13 mouse cellular contexts compared by ENCODE assay signal in the genomic region with DNA sequence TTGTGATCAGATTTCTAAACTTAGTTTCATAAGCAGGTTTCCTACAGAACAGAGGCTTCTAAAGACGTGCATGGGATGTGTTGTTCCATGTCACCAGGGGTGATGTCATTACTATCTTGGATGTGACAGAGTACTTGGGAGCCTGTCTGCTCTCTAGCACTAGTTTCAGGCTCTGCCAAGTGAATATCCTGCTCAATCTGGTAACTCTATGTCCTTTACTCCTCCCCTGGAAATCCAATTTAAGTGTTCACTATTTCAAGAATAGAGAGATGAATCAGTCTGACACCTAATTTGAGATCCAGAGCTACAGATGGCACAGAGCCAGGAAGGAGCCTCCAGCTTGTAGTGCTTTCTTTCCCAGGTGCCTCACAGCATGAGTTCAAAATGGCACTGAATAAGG. TPM values are rescaled to one million over a fixed set of nuclear protein-coding genes. Genes with fewer than 3 reads are reported as not detected.
DNase-seq lines count a peak whose midpoint lies in the region; ATAC-seq lines count a peak whose summit lies in the region.
"Had no signal": no experiment of that assay in that cellular context is flagged by ENCODE, and none has a peak within 500 bp of the region (broad histone marks: within the 10 kb centered on the region; RNA-seq: fewer than 3 reads in every experiment).

No protein-coding gene starts in this region.

- intact Hi-C loops in left cerebral cortex, postnatal 25 days (cut with DNase I), result no loop called here

- H3K9me3 ChIP-seq in kidney, embryonic 14.5 days (ENCODE audit: control insufficient read depth, low read length), result no peaks in the 10 kb centered on the region
- H3K9me3 ChIP-seq: forebrain, embryonic 10.5 days; liver, embryonic 12.5 days; midbrain, embryonic 10.5 days had no signal

- no peak overlapping the region for H3K4me2 ChIP-seq in kidney, embryonic 14.5 days (replicated peaks; ENCODE audit: low read depth, low read length)
- H3K4me2 ChIP-seq: liver, embryonic 12.5 days had no signal

- H3K36me3 ChIP-seq in kidney, embryonic 14.5 days (ENCODE audit: control insufficient read depth, insufficient read depth, low read length), result peaks cover 48% of the 10 kb centered on the region

- DNase-seq in frontal cortex, postnatal 10 days (ENCODE audit: low spot score in 2 of 2), result no peak
- DNase-seq in cerebellum, adult 18-20 months, result peak; percentile 61 to 62
- DNase-seq in gastrocnemius, postnatal 10 days, result peak; percentile 16
- peak; percentile 55 to 72 for DNase-seq in left cerebral cortex, postnatal 25 days (ENCODE audit: low spot score in 2 of 2)
- no peak for DNase-seq in layer of hippocampus, adult 9-10 months (ENCODE audit: low spot score)
- no peak for DNase-seq in embryo, embryonic 10.5 days (ENCODE audit: low spot score)
- DNase-seq: B cell, adult 2 months; kidney, postnatal 10 days had no signal

- H3K4me1 ChIP-seq in kidney, embryonic 14.5 days (ENCODE audit: control insufficient read depth, insufficient read depth, low read length), result no peaks in the 10 kb centered on the region
- H3K4me1 ChIP-seq: forebrain, embryonic 10.5 days; midbrain, embryonic 10.5 days had no signal

- no peak overlapping the region for H3K9ac ChIP-seq in kidney, embryonic 14.5 days (ENCODE audit: low read depth, low read length)
- H3K9ac ChIP-seq: liver, embryonic 12.5 days had no signal

- H3K4me3 ChIP-seq in kidney, embryonic 14.5 days (ENCODE audit: low read length), result no peak overlapping the region
- H3K4me3 ChIP-seq: forebrain, embryonic 10.5 days; liver, embryonic 12.5 days; midbrain, embryonic 10.5 days had no signal

- no peak overlapping the region for H3K27ac ChIP-seq in kidney, embryonic 14.5 days (ENCODE audit: low read depth, low read length)
- H3K27ac ChIP-seq: forebrain, embryonic 10.5 days; liver, embryonic 12.5 days; midbrain, embryonic 10.5 days had no signal

- peak; percentile 58; the same call in 1 of the 2 replicates for ATAC-seq in frontal cortex, adult (ENCODE audit: low TSS enrichment)
- no peak for ATAC-seq in kidney, embryonic 14.5 days (ENCODE audit: low FRiP score, low TSS enrichment)
- ATAC-seq: liver, embryonic 12.5 days had no signal

- WGBS in kidney, embryonic 14.5 days, result 94% methylated on average over 1 of the region's 1 CpGs

- H3K27me3 ChIP-seq in kidney, embryonic 14.5 days (ENCODE audit: control insufficient read depth, insufficient read depth, low read length), result no peaks in the 10 kb centered on the region
- H3K27me3 ChIP-seq: liver, embryonic 12.5 days had no signal

RNA-seq across cellular contexts. Expression of gene Kctd5, which starts 35.6 kb away (rescaled TPM):
- 10 to 100 TPM; 16.9 to 18.2 TPM for total RNA-seq in gastrocnemius, postnatal 10 days (2021)
- total RNA-seq in left cerebral cortex, postnatal 25 days (2021), result 10 to 100 TPM; 25.7 to 27.0 TPM
- 46.2 and 65.1 TPM in 2 replicates for polyA plus RNA-seq in kidney, embryonic 14.5 days (2014; fragmentation: Nextera tagmentation; extraction: Ambion mirVana)

RNA-seq across cellular contexts. Expression of gene Pdpk1, which starts 41.8 kb away (rescaled TPM):
- total RNA-seq in gastrocnemius, postnatal 10 days (2021), result 10 to 100 TPM; 44.2 to 47.0 TPM
- 100 to 1,000 TPM; 109 to 112 TPM for total RNA-seq in left cerebral cortex, postnatal 25 days (2021)
- 29.3 and 44.0 TPM in 2 replicates for polyA plus RNA-seq in kidney, embryonic 14.5 days (2014; fragmentation: Nextera tagmentation; extraction: Ambion mirVana)

RNA-seq across cellular contexts. Expression of gene Amdhd2, which starts 54.7 kb away (rescaled TPM):
- 10 to 100 TPM; 12.0 to 16.6 TPM for total RNA-seq in gastrocnemius, postnatal 10 days (2021)
- 10 to 100 TPM; 25.9 to 28.3 TPM for total RNA-seq in left cerebral cortex, postnatal 25 days (2021)
- polyA plus RNA-seq in kidney, embryonic 14.5 days (2014; fragmentation: Nextera tagmentation; extraction: Ambion mirVana), result 33.0 and 37.5 TPM in 2 replicates

Comparison
In these comparisons a context has a peak if more than half of its experiments do, and no peak if none do; other contexts are left out.
1. DNase-seq: peak in cerebellum, adult 18-20 months (2 of 2), gastrocnemius, postnatal 10 days (single experiment) and left cerebral cortex, postnatal 25 days (2 of 2); none in frontal cortex, postnatal 10 days (0 of 2), layer of hippocampus, adult 9-10 months (single experiment) and embryo, embryonic 10.5 days (single experiment).